Mouse (Mus musculus) spleen, postnatal 10 days (tissue): ENCODE data around the gene Ergic1.
A peak's percentile ranks its signal among the peaks of the same experiment; 100 is the strongest.

Experiments used
- DNase-seq, 2 experiments: peaks; one replicate each; pipeline ENCODE4 v3.0.0; 2021 to 2022; ENCODE audit warnings: low spot score in 2 of 2

Ergic1 gene

GRCm38 (mm10) chr17:26660192-26660912 is 99.1 kb downstream of the Ergic1 start:
- DNase-seq: peak; percentile 59 to 85

GRCm38 (mm10) chr17:26662204-26662603 is 100.9 kb downstream of the Ergic1 start:
- no peak for DNase-seq

DNA sequence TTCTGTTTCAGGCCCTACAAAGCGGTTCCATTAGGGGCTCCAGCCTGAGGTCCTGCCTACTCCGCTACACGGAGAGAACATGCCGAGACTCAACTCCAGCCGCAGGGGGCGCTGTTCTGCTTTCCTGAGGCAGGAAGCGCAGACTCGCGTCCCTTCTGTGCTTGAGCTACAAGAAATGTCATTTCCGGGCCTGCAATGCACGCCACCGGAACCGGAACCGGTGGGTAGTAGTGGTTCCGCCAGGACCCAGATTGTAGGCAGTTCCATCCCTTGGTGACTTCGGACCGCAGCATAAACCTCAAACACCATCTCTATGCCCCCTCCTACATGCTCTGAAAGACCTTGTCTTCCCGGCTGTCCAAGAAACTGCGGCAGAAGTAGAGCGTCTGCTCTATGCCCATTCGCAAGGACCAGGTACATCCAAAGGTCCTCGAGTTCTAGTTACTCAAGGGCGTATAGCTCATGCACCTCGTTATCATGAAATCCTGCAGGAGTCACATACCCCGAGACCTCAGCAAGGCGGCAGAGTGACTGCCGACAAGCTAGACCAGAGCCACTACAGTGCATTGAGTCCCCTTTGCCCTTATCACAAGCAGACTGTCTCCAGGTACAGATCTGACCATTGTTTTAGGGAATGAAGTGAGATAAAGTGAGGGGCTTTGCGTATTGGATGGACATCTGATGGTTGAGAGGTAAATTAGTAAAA is 101.8 kb downstream of the Ergic1 start, which contains the start of gene Atp6v0e:
Gene Atp6v0e (plus strand): TSS at position 254 of the 706 bp plus-strand sequence.
- peak; percentile 86 to 98 for DNase-seq

GRCm38 (mm10) chr17:26665600-26665999 is 104.3 kb downstream of the Ergic1 start:
- DNase-seq: no peak

GRCm38 (mm10) chr17:26671268-26671667 is 110.0 kb downstream of the Ergic1 start:
- DNase-seq: no peak

- no peak for DNase-seq
Measured at GRCm38 (mm10) chr17:26675845-26676244, 114.6 kb downstream of the Ergic1 start.

- peak; percentile 83 to 94 for DNase-seq
Measured at GRCm38 (mm10) chr17:26676252-26676615, 114.9 kb downstream of the Ergic1 start.

- peak in 1 of 2 experiments; percentile 71 for DNase-seq
Measured at GRCm38 (mm10) chr17:26676616-26677376, 115.5 kb downstream of the Ergic1 start.

DNA sequence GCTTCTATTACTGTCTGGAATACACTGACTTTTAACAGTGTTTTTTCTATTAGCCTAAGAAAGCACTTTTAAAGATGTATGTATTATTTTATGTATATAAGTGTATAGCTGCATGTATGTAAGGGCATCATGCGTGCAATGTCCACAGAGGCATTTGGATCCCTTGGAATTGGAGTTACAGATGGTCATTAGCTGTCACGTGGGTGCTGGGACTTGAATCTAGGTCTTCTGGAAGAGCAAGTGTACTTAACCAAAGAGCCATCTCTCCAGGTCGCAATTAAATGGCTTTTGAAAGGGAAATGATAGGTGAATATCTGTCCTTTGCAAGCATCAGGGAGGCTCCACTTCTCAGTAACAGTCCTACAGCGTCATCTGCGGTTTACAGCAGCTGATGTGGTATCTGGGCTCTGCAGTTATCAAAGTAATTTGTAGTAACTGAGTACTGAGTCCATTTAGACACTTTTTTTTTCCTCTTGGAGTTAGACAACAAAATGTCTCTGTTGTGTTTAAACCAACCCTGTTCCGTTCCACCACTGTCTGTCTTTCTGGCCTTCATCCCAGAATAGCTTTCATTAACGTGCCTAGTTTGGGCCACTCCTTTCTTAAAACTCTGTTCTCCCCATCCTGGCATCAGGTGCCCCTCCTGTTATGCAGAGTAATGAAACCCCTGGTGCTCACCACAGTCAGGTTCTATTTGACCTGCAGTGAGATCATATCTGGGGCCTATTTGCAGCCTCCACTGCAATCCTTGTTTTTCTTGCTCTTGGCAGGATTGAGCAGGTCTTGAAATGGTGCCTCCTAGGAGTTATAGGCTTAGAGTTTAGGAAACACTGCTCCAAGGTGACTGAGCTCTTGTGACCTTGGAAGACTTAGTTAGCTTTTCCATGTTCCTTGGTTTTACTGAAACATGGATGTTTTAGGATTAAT is 116.7 kb downstream of the Ergic1 start:
- no peak for DNase-seq

GRCm38 (mm10) chr17:26681276-26681675 is 120.0 kb downstream of the Ergic1 start:
- no peak for DNase-seq

DNA sequence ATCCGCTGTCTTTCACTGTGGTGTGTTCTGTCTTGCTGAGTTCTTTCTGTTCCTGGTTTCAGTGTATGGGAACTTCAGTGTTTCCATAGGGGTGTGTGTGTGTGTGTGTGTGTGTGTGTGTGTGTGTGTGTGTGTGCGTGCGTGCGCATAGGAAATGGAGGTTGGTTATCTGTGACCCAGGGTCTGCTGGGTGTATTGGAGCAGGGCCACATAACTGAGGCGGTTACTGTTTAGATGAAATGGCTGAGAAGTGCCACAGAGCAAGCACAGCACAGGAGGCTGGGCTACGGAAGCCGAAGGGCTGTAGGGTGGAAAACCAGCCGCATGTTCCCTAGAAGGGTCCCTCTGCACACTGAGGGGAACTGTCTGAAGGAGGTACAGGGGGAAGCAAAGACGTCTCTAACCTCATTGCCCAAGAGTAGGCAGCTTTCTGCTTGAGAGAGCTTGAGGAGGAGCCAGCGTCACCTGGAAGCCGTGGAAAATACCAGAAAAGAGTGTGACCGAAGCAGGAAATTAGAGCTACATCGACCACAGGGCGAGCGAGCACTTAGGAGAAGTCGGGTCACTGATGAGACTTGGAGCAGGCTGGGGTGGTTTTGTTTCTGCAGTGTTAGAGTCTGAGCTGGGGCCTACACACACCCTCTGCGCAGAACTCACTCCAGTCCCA is 125.2 kb downstream of the Ergic1 start:
- DNase-seq: no peak

GRCm38 (mm10) chr17:26688795-26689735 is 127.8 kb downstream of the Ergic1 start:
- DNase-seq: no peak

DNA sequence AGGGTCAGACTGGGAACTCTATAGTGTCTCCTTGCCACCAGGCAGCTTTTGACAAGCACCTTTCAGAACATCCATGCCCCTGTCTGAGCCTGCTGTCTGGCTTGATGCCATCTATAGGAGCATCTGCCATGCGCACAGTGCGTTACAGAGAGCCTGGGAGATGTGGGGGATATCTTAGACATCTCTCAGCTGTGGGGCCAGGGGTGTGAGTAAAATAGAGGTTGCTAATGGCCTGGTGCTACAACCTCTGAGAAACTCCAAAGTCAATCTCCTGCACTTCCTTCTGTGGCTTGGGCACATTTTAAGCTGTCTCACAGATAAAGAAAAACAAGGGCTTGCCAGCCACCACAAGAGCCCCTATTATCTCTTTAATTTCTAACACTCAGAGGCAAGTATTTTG is 128.5 kb downstream of the Ergic1 start:
- DNase-seq: no peak

- no peak for DNase-seq
Measured at GRCm38 (mm10) chr17:26690236-26690635, 128.9 kb downstream of the Ergic1 start.

- no peak for DNase-seq
Measured at GRCm38 (mm10) chr17:26691110-26691509, 129.8 kb downstream of the Ergic1 start.

GRCm38 (mm10) chr17:26693424-26693823 is 132.1 kb downstream of the Ergic1 start:
- DNase-seq: no peak

DNA sequence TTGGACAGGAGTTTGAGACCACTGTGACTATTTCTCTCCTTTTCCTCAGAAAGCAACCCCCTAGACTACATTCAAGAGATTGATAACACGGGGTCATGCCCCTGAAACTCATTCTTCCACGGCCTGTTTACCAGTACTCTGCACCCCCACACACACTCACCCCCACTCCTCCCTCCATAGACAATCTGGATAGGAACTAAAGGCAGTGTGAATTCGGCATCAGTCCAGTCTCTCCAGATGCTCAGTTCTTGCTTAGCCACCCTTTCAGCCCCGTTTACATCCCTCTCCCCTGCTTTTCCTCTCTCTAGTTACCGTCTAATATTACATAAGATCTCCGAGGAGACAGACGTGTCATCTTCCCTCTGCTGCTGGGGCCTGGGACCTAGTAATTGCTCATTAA is 132.9 kb downstream of the Ergic1 start:
- DNase-seq: no peak

DNA sequence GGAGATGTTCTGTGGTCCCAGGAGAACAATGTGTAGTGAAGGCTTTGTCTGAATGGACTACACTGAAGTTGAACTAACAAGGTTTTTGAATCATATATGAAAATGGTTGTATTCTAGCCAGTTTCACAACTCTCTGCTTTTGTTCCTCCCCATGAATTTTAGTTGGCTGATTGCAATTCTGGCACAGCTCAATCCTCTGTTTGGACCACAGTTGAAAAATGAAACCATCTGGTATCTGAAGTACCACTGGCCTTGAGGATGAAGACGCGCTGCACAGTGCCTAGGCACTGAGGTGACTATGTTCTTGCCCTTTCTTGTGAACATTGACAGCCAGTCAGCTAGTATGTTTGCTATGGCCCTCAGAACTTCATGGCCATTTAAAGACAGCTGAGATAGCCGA is 133.9 kb downstream of the Ergic1 start:
- no peak for DNase-seq

- peak in 1 of 2 experiments; percentile 61 for DNase-seq
Measured at GRCm38 (mm10) chr17:26698846-26699245, 137.6 kb downstream of the Ergic1 start.
